Mouse (Mus musculus) lung, adult 2 months (tissue): Measurements from ENCODE around the gene Camk1d.

Source experiments
- CTCF ChIP-seq: fragments of 200-500 bp; IDR thresholded peaks from 2 replicates; pipeline ENCODE4 v1.5.1; 2011; ENCODE audit warnings: mild to moderate bottlenecking, low read length, control low read depth; ENCODE audit not compliant: insufficient read depth
- POLR2A ChIP-seq: fragments of 200-500 bp; IDR thresholded peaks from 2 replicates; pipeline ENCODE4 v1.6.1; 2011; ENCODE audit warnings: low read depth, mild to moderate bottlenecking, control low read depth, low read length, borderline replicate concordance; ENCODE audit errors: extremely low read depth

- TF ChIP-seq CTCF (no peak), POLR2A (no peak)
Observed at GRCm38 (mm10) chr2:5477525-5477924, 236.8 kb downstream of the Camk1d start.
